Mouse (Mus musculus) brain, embryonic 14.5 days (tissue): ENCODE results near the gene Hcfc1r1.

Experiments
- CTCF ChIP-seq: fragments of 200-500 bp; IDR thresholded peaks from 2 replicates; pipeline ENCODE4 v1.5.1; 2012; ENCODE audit warnings: inconsistent platforms, mild to moderate bottlenecking, moderate library complexity, borderline replicate concordance; ENCODE audit not compliant: insufficient read depth, insufficient read length; ENCODE audit errors: extremely low read depth
- POLR2A ChIP-seq: fragments of 200-500 bp; IDR thresholded peaks from 2 replicates; pipeline ENCODE4 v1.6.1; 2012; ENCODE audit warnings: mild to moderate bottlenecking, inconsistent platforms, borderline replicate concordance; ENCODE audit not compliant: poor library complexity, insufficient read depth, insufficient read length, severe bottlenecking; ENCODE audit errors: extremely low read depth

- TF ChIP-seq POLR2A, result no peak
- no peak for TF ChIP-seq CTCF
Measured at GRCm38 (mm10) chr17:23627813-23628212, 45.6 kb upstream of the Hcfc1r1 start.
